Mouse (Mus musculus): ENCODE measurements at regions not wholly inside any gene's neighbourhood (a gene's known extent, or its start where the extent isn't known, plus 50 kb on each side); places are given as distances from the start of the nearest gene placed in this dataset.

- no peak for DNase-seq (ENCODE audit: low spot score)
Measured at GRCm38 (mm10) chr1:189991089-189991488, 68.9 kb upstream of the Smyd2 start.

GRCm38 (mm10) chr1:189990046-189990622 is 68.0 kb upstream of the Smyd2 start:
- no peak for DNase-seq (ENCODE audit: low spot score)

- no peak for DNase-seq (ENCODE audit: low spot score)
Measured at GRCm38 (mm10) chr1:189989376-189989775, 67.2 kb upstream of the Smyd2 start.

- no peak for DNase-seq (ENCODE audit: low spot score)
Measured at GRCm38 (mm10) chr1:189988864-189989263, 66.7 kb upstream of the Smyd2 start.

GRCm38 (mm10) chr1:189985516-189986205 is 63.5 kb upstream of the Smyd2 start:
- no peak for DNase-seq (ENCODE audit: low spot score)

GRCm38 (mm10) chr1:189978244-189978643 is 56.1 kb upstream of the Smyd2 start:
- DNase-seq (ENCODE audit: low spot score): no peak

- no peak for DNase-seq (ENCODE audit: low spot score)
Measured at GRCm38 (mm10) chr1:189975660-189976059, 53.5 kb upstream of the Smyd2 start.

GRCm38 (mm10) chr1:189972790-189973406 is 50.7 kb upstream of the Smyd2 start:
- peak; percentile 85 for DNase-seq (ENCODE audit: low spot score)
